Mouse (Mus musculus) kidney, postnatal 14 days (tissue): ENCODE measurements at regions not wholly inside any gene's neighbourhood (a gene's known extent, or its start where the extent isn't known, plus 50 kb on each side); places are given as distances from the start of the nearest gene placed in this dataset.
A peak's percentile ranks its signal among the peaks of the same experiment; 100 is the strongest.

Experiments
- DNase-seq: peaks from one replicate; pipeline ENCODE4 v3.0.0; 2022; ENCODE audit warnings: mixed read lengths

- peak; percentile 10 for DNase-seq
These were observed 254.9 kb upstream of the Dab2 start for GRCm38 (mm10) chr15:6044511-6045256.

- DNase-seq = no peak
These were observed 243.9 kb upstream of the Dab2 start for GRCm38 (mm10) chr15:6055703-6056102.

GRCm38 (mm10) chr15:6056887-6057626, 242.5 kb upstream of the Dab2 start:
- peak; percentile 8 for DNase-seq

GRCm38 (mm10) chr15:6059361-6059760, 240.2 kb upstream of the Dab2 start:
- no peak for DNase-seq

- DNase-seq = no peak
These were observed 239.8 kb upstream of the Dab2 start for GRCm38 (mm10) chr15:6059790-6060189.

GRCm38 (mm10) chr15:6060649-6061048, 238.9 kb upstream of the Dab2 start:
- no peak for DNase-seq

- no peak for DNase-seq
These were observed 234.5 kb upstream of the Dab2 start for GRCm38 (mm10) chr15:6065100-6065499.

GRCm38 (mm10) chr15:6067380-6067779, 232.2 kb upstream of the Dab2 start:
- no peak for DNase-seq

GRCm38 (mm10) chr15:6068371-6068770, 231.2 kb upstream of the Dab2 start:
- no peak for DNase-seq

GRCm38 (mm10) chr15:6071873-6072272, 227.7 kb upstream of the Dab2 start:
- DNase-seq = no peak

- no peak for DNase-seq
These were observed 226.7 kb upstream of the Dab2 start for GRCm38 (mm10) chr15:6072920-6073319.

- DNase-seq = peak; percentile 74
These were observed 218.6 kb upstream of the Dab2 start for GRCm38 (mm10) chr15:6080714-6081635.

- DNase-seq = no peak
These were observed 212.4 kb upstream of the Dab2 start for GRCm38 (mm10) chr15:6087208-6087607.

- no peak for DNase-seq
These were observed 211.1 kb upstream of the Dab2 start for GRCm38 (mm10) chr15:6088498-6088897.

- DNase-seq = no peak
These were observed 169.9 kb upstream of the Dab2 start for GRCm38 (mm10) chr15:6129697-6130096.

- DNase-seq = no peak
These were observed 167.4 kb upstream of the Dab2 start for GRCm38 (mm10) chr15:6132216-6132615.

- no peak for DNase-seq
These were observed 154.5 kb upstream of the Dab2 start for GRCm38 (mm10) chr15:6145071-6145470.

GRCm38 (mm10) chr15:6154706-6155105, 144.9 kb upstream of the Dab2 start:
- DNase-seq = peak; percentile 55

- no peak for DNase-seq
These were observed 119.3 kb upstream of the Dab2 start for GRCm38 (mm10) chr15:6180261-6180660.

GRCm38 (mm10) chr15:6183627-6184026, 116.0 kb upstream of the Dab2 start:
- peak; percentile 73 for DNase-seq

- DNase-seq = no peak
These were observed 107.7 kb upstream of the Dab2 start for GRCm38 (mm10) chr15:6191845-6192244.

GRCm38 (mm10) chr15:6207239-6207638, 92.3 kb upstream of the Dab2 start:
- DNase-seq = no peak

GRCm38 (mm10) chr15:6209301-6209700, 90.3 kb upstream of the Dab2 start:
- DNase-seq = peak; percentile 56
